Mouse (Mus musculus) stomach, embryonic 15.5 days (tissue): Measurements from ENCODE around the gene Cab39. TPM values are rescaled to one million over a fixed set of nuclear protein-coding genes. Genes with fewer than 3 reads are reported as not detected.

ENCODE experiments used
- ATAC-seq: fragments of 200-750 bp; cut with Nextera tagmentation; 2 replicates; pipeline ENCODE4 v1.8.0; 2017; ENCODE audit warnings: low read depth, moderate number of reproducible peaks, moderate TSS enrichment; ENCODE audit not compliant: insufficient read depth, low FRiP score
- H3K27ac ChIP-seq: fragments of 300-500 bp; sonication (generic); 2 replicates; pipeline ENCODE4 v1.5.1; 2015; ENCODE audit warnings: mild to moderate bottlenecking, inconsistent platforms
- H3K27me3 ChIP-seq: fragments of 300-500 bp; sonication (generic); replicated peaks from 2 replicates; pipeline ENCODE4 v1.6.1; 2015; ENCODE audit warnings: inconsistent platforms
- H3K36me3 ChIP-seq: fragments of 300-500 bp; sonication (generic); 2 replicates; pipeline ENCODE4 v1.6.1; 2015; ENCODE audit warnings: inconsistent platforms
- H3K4me1 ChIP-seq: fragments of 300-500 bp; sonication (generic); 2 replicates; pipeline ENCODE4 v1.6.1; 2015; ENCODE audit warnings: inconsistent platforms
- H3K4me2 ChIP-seq: fragments of 300-500 bp; sonication (generic); 2 replicates; pipeline ENCODE4 v1.6.1; 2015; ENCODE audit warnings: mild to moderate bottlenecking, inconsistent platforms
- H3K4me3 ChIP-seq: fragments of 300-500 bp; sonication (generic); replicated peaks from 2 replicates; pipeline ENCODE4 v1.5.1; 2015; ENCODE audit warnings: inconsistent platforms
- H3K9ac ChIP-seq: fragments of 300-500 bp; sonication (generic); 2 replicates; pipeline ENCODE4 v1.6.1; 2015; ENCODE audit warnings: inconsistent platforms
- H3K9me3 ChIP-seq: fragments of 300-500 bp; sonication (generic); 2 replicates; pipeline ENCODE4 v1.6.1; 2016; ENCODE audit warnings: inconsistent platforms
- WGBS: fragments of 180-500 bp; shearing (Covaris S2); methylation state at CpG from one replicate; pipeline ENCODE4 v1.1.7; 2015; 5-methylcytosine and 5-hydroxymethylcytosine counted together
- microRNA-seq: library from miRNA; unstranded; fragments of <30 nt; microRNA quantifications from one replicate; pipeline ENCODE4, GENCODE M21; 2016
- polyA plus RNA-seq: library from polyadenylated mRNA; unstranded; fragments of >200 nt; fragmentation: Nextera tagmentation; extraction: Ambion mirVana; gene quantifications from 2 replicates; pipeline ENCODE4 v1.2.1, GENCODE M21; 2015

Cab39 gene
- polyA plus RNA-seq, 1 experiment from 2014 or later: 31.4 TPM

DNA sequence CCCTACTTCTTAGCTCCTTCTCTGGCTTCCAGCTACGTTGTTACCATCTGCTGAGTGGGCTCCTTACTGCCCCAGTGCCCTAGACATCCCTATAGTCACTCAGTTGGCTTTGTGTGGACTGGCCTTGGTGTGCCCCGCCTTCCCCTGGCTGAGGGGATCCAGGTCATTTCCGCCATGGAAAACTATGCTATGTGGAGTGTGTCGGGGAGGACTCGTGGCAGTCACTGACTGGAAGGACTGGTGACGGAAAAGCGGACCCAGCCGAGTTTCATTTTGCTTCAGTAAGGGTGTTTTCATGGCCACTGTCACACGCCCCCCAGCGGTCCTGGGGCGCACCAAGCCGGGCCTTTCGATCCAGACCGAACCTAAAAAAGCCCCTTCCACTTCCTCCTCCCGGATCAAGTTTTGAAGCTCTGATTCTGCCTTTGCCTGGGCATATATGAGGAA is 102.2 kb downstream of the Cab39 start:
- 5% methylated on average over 15 of the region's 15 CpGs for WGBS

DNA sequence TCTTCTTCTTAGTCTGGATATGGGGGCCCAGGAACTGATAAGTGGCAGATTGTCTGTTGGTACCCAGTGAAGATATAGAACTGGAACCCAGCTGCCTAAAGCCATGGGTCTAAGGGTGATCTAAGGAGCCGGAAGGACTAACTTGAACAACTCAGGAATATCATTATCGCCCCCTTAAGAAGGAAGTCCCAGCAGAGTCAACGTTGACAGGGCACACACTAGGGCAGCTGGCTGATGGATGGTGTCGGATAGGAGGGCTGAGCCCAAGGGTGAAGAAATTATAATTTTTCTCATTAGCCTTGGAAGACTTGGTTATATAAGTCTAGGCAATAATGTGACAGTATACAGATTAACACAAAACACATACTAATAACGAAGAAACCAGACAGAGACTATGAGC is 102.9 kb downstream of the Cab39 start:
- WGBS: 76% methylated on average over 5 of the region's 5 CpGs
- no peak for ATAC-seq
- Histone ChIP-seq H3K4me1 (peaks cover 52% of the 10 kb centered on the region), H3K9ac (no peak overlapping the region), H3K36me3 (no peaks in the 10 kb centered on the region), H3K27me3 (no peaks in the 10 kb centered on the region), H3K4me2 (peak overlapping the region; percentile 83), H3K27ac (peak overlapping the region; percentile 78; the same call in 1 of the 2 replicates), H3K4me3 (peak overlapping the region; percentile 61), H3K9me3 (no peaks in the 10 kb centered on the region)

More for the DNA sequence above, 102.2 kb downstream of the Cab39 start:
- peak overlapping the region; percentile 61 for H3K4me3 ChIP-seq
- peak overlapping the region; percentile 83 for H3K4me2 ChIP-seq
- peaks cover 45% of the 10 kb centered on the region for H3K4me1 ChIP-seq
- no peaks in the 10 kb centered on the region for H3K36me3 ChIP-seq
- ATAC-seq: peak; percentile 61
- H3K27me3 ChIP-seq: no peaks in the 10 kb centered on the region
- H3K9ac ChIP-seq: peak overlapping the region; percentile 46
- peak overlapping the region; percentile 78 for H3K27ac ChIP-seq
- no peaks in the 10 kb centered on the region for H3K9me3 ChIP-seq

DNA sequence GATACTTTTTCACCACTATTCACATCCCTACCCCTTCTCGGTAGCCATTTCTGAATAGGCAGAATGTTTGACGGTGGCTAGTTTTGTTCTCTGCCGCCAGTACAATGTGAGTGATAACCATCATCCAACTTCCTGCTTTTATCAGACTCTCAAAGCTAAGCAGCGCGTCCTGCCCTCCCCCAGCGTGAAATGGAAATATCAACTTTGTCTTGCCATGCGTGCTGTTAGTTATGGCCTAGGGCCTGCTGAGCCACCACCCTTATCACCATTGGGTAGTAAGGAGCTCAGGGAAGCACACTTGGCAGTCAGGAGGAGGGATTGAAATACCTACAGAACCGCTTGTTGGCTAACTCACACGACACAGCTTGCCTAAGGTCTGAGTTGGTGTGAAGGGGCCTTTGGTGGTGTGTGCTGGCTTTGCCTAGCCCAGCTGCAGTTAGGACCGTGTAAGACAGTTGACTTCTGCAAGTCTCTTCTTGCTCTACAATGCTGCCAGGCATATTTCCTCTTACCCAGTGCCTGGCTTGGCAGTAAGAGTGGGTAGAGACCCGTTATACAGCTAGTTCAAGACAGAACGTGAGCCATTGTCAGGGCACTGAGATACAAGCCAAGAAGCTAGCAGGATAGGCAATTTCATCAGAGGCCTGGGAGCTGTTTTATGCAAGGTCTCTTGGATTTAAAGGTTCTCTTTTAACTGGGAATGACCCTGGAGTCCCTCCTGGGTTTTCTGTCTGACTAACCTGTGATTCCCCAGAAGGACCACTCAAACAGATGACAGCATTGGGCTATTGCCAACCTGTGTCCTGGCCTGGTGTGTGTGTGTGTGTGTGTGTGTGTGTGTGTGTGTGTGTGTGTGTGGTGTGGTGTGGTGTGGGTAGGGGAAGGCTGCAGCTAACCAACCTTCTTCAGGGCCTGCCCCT is 103.8 kb downstream of the Cab39 start:
- H3K4me1 ChIP-seq: peaks cover 61% of the 10 kb centered on the region
- no peak overlapping the region for H3K4me3 ChIP-seq
- WGBS: 50% methylated on average over 12 of the region's 12 CpGs
- peak overlapping the region; percentile 79 for H3K27ac ChIP-seq
- ATAC-seq: no peak
- no peaks in the 10 kb centered on the region for H3K9me3 ChIP-seq
- peak overlapping the region; percentile 21 for H3K4me2 ChIP-seq
- 0 out of 2 replicates have a peak overlapping the region, but pooled peaks have one; percentile 4 for H3K9ac ChIP-seq
- no peaks in the 10 kb centered on the region for H3K36me3 ChIP-seq
- no peaks in the 10 kb centered on the region for H3K27me3 ChIP-seq

DNA sequence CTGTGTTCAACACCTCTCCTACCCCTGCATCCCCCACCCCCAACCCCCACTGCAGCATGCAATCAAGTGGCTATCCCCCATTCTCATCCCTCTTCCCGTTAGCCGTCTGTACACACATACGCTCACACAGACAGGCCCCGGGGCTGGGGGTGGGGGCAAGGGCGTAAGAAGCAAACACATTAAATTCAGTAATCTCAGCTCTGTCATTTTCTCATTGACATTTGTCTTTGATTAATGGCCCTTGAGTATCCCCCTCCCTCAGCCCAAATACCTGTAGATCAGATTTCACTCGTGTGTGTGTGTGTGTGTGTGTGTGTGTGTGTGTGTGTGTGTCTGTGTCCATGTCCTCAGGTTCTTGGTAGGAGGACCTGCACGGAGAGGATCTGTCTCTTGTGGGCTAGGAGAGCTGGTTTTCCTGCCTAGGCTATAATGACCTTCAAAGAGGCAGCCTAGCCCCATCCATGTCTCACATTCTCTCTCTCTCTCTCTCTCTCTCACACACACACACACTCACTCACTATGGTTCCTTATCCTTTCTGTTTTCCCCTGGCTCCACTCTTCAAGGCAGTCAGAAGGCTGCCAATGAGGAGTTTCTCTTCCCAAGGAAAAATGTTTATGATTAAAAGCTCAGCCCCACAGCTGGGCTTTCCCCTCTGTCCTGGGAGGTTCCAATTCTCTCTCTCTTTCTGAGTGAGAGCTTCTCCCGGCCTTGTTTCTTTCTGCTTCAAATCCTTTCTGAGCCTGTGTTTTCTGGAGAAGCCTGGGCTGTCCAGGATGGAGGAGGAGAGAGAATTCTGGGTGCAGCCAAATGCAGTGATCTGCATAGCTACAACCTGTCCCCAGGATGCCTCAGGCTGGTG is 104.9 kb downstream of the Cab39 start:
- H3K4me2 ChIP-seq: peak overlapping the region; percentile 23; the same call in 1 of the 2 replicates
- no peak overlapping the region for H3K4me3 ChIP-seq
- H3K27me3 ChIP-seq: no peaks in the 10 kb centered on the region
- no peaks in the 10 kb centered on the region for H3K36me3 ChIP-seq
- WGBS: 20% methylated on average over 8 of the region's 8 CpGs
- ATAC-seq: no peak
- H3K9ac ChIP-seq: no peak overlapping the region
- H3K4me1 ChIP-seq: peaks cover 65% of the 10 kb centered on the region
- H3K27ac ChIP-seq: peak overlapping the region; percentile 79
- H3K9me3 ChIP-seq: no peaks in the 10 kb centered on the region

DNA sequence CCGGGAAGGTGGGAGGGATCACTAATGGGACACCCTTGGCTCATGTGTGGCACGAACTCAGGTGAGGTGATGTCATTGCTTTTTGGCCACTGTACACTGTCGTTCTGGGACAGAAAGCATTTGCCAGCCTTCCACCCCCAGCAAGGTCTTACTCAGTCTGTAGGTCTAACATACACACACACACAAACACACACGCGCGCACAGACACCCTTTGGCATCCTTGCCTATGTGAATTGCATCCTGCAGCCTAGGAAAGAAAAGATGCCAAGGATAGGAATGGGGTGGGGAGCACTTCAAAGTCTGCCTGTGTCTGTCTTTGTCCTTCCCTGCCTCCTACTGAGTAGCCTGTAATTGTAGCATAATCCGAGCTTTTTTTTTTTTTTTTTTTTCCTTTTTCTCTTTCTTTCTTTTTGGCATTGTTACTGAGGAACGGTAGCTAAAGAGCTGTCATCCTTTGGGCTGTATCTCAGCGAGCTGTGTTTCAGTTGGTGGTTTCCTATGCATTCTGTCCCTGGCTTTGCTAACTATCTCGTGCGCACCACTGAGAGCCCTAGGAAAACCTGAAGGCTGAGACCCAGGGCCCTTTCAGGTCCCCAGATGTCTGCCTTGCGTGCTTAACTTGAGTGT is 105.6 kb downstream of the Cab39 start:
- no peak for ATAC-seq
- no peak overlapping the region for H3K4me3 ChIP-seq
- no peak overlapping the region for H3K9ac ChIP-seq
- H3K36me3 ChIP-seq: 0 out of 2 replicates have a peak, but pooled peaks cover 5% of the 10 kb centered on the region
- peaks cover 65% of the 10 kb centered on the region for H3K4me1 ChIP-seq
- H3K4me2 ChIP-seq: peak overlapping the region; percentile 23; the same call in 1 of the 2 replicates
- 50% methylated on average over 12 of the region's 12 CpGs for WGBS
- no peaks in the 10 kb centered on the region for H3K9me3 ChIP-seq
- H3K27me3 ChIP-seq: no peaks in the 10 kb centered on the region
- peak overlapping the region; percentile 79 for H3K27ac ChIP-seq

DNA sequence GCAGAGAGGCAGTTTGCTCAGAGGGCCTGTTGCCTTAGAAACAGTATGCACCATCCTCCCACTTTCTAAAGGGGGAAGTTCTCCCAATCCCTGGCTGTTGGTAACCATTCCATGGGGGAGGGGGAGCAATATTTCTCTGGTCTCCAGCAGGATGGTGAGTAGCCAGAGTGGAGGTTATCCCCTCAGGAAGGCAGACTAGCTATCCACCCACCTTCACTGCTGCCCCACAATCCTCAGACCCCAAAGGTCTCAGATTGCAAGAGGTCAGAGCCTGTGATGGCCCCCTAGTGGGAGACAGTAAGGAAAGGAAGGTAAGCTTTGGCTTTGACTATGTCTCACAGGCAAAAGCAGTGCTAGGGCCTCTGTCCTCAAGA is 106.1 kb downstream of the Cab39 start:
- Histone ChIP-seq H3K4me2 (no peak overlapping the region; the same call in 1 of the 2 replicates), H3K27me3 (no peaks in the 10 kb centered on the region), H3K4me1 (peaks cover 65% of the 10 kb centered on the region), H3K27ac (peak overlapping the region; percentile 79; the same call in 1 of the 2 replicates), H3K9ac (no peak overlapping the region), H3K36me3 (0 out of 2 replicates have a peak, but pooled peaks cover 8% of the 10 kb centered on the region), H3K9me3 (no peaks in the 10 kb centered on the region), H3K4me3 (no peak overlapping the region)
- no peak for ATAC-seq

DNA sequence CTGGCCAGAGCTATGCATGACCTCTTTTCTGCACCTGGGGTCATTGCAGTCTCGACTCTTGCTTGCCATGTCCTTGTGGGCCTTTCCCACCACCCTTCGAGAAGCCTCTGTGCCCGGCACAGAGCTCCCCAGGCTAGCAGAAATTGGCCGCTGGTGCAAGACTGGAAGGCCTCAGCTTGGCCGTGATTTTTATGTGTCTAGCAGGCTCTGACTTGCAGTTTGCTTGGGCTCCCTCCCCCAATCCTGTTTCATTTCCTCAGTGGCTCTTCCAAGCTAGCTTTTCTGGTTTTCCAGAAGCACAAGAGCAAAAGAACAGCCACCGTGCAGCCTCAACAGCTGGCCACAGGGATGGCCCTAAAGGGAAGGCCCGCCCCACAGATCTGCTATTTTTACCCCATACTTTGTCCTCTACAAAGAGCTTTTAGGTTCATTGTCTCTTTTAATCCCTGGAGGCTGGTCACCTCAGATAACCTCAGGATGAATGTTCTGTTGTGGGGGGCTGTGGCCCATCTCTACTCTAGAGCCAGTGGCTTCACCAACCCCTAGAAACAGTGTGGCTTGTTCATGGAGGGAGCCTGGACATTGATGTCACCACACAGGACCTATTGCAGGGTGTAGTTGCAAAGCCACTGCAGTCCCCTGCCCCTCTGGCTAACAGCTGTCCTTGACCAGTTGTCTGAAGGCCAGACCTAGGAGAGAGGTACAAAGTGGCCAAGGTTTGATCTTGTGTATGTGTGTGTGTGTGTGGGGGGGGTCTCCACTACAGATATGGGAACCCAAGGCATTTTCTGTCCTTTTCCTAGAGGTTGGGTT is 107.5 kb downstream of the Cab39 start:
- WGBS: 52% methylated on average over 7 of the region's 7 CpGs
- no peak for ATAC-seq
- no peak overlapping the region for H3K9ac ChIP-seq

More for the DNA sequence above, 107.5 kb downstream of the Cab39 start:
- Histone ChIP-seq H3K4me3 (no peak overlapping the region), H3K27ac (0 out of 2 replicates have a peak overlapping the region, but pooled peaks have one; percentile 41), H3K27me3 (no peaks in the 10 kb centered on the region), H3K36me3 (peaks cover 18% of the 10 kb centered on the region; the same call in 1 of the 2 replicates), H3K4me2 (no peak overlapping the region), H3K4me1 (peaks cover 59% of the 10 kb centered on the region), H3K9me3 (no peaks in the 10 kb centered on the region)

Small RNA genes within 50 kb of the gene (microRNA-seq; reads per million reads assigned to microRNA genes)
- not detected for gene Gm25472
- gene Mir8096: not detected

Other genes with a start within 250 kb of the Cab39 start
- gene G530012D18Rik, start 217.8 kb upstream of the Cab39 start, polyA plus RNA-seq: not detected in 2 replicates
- 2.4 and 3.4 TPM in 2 replicates for gene Sp110, start 194.6 kb upstream of the Cab39 start, polyA plus RNA-seq
- gene Sp140, start 193.1 kb upstream of the Cab39 start, polyA plus RNA-seq: 1.4 and 2.6 TPM in 2 replicates
- gene Sp100, start 143.5 kb upstream of the Cab39 start, polyA plus RNA-seq: 3.9 and 4.2 TPM in 2 replicates
- 1.4 and 1.7 TPM in 2 replicates for gene A630001G21Rik, start 14.8 kb upstream of the Cab39 start, polyA plus RNA-seq
- 165 and 178 TPM in 2 replicates for gene Itm2c, start 100.8 kb downstream of the Cab39 start, polyA plus RNA-seq
- gene 4933407L21Rik, start 135.0 kb downstream of the Cab39 start, polyA plus RNA-seq: 0.39 and 0.58 TPM in 2 replicates
- 0.04 and 0.05 TPM in 2 replicates for gene Gpr55, start 167.6 kb downstream of the Cab39 start, polyA plus RNA-seq
- gene Spata3, start 223.4 kb downstream of the Cab39 start, polyA plus RNA-seq: not detected in 2 replicates